Mouse (Mus musculus) midbrain, embryonic 11.5 days (tissue): ENCODE results near the gene Cdh6. TPM values are rescaled to one million over a fixed set of nuclear protein-coding genes. Genes with fewer than 3 reads are reported as not detected.

Experiments used
- ATAC-seq: fragments of 200-750 bp; cut with Nextera tagmentation; 2 replicates; pipeline ENCODE4 v1.8.0; 2017; ENCODE audit warnings: moderate TSS enrichment, moderate library complexity; ENCODE audit not compliant: low FRiP score
- DNase-seq: peaks from one replicate; pipeline ENCODE4 v3.0.0; 2015; ENCODE audit warnings: low spot score; ENCODE audit errors: missing footprints
- H3K27ac ChIP-seq: fragments of 300-500 bp; sonication (generic); 2 replicates; pipeline ENCODE4 v1.5.1; 2014; ENCODE audit warnings: low read depth, low read length
- H3K27me3 ChIP-seq: fragments of 300-500 bp; sonication (generic); 2 replicates; pipeline ENCODE4 v1.6.1; 2014; ENCODE audit warnings: mild to moderate bottlenecking, low read length, moderate library complexity, mixed read lengths; ENCODE audit not compliant: control insufficient read depth, insufficient read depth
- H3K36me3 ChIP-seq: fragments of 300-500 bp; sonication (generic); 2 replicates; pipeline ENCODE4 v1.6.1; 2014; ENCODE audit warnings: mild to moderate bottlenecking, low read length, moderate library complexity, mixed read lengths; ENCODE audit not compliant: control insufficient read depth, insufficient read depth
- H3K4me1 ChIP-seq: fragments of 300-500 bp; sonication (generic); 2 replicates; pipeline ENCODE4 v1.6.1; 2014; ENCODE audit warnings: low read length; ENCODE audit not compliant: control insufficient read depth, insufficient read depth
- H3K4me2 ChIP-seq: fragments of 300-500 bp; sonication (generic); 2 replicates; pipeline ENCODE4 v1.6.1; 2014; ENCODE audit warnings: mild to moderate bottlenecking, moderate library complexity
- H3K4me3 ChIP-seq: fragments of 300-500 bp; sonication (generic); 2 replicates; pipeline ENCODE4 v1.5.1; 2014; ENCODE audit warnings: low read depth, low read length
- H3K9ac ChIP-seq: fragments of 300-500 bp; sonication (generic); 2 replicates; pipeline ENCODE4 v1.6.1; 2014; ENCODE audit warnings: low read length
- H3K9me3 ChIP-seq: fragments of 300-500 bp; sonication (generic); 2 replicates; pipeline ENCODE4 v1.6.1; 2016; ENCODE audit warnings: low read length; ENCODE audit not compliant: control insufficient read depth
- WGBS: fragments of 180-500 bp; shearing (Covaris S2); extraction: QIAGEN DNeasy Blood & Tissue Kit; methylation state at CpG from one replicate; pipeline ENCODE4 v1.1.7; 2014; 5-methylcytosine and 5-hydroxymethylcytosine counted together
- polyA plus RNA-seq: library from polyadenylated mRNA; unstranded; fragments of >200 nt; fragmentation: Nextera tagmentation; extraction: Ambion mirVana; gene quantifications from 2 replicates; pipeline ENCODE4 v1.2.1, GENCODE M21; 2014

The Cdh6 gene
- polyA plus RNA-seq, 1 experiment from 2014 or later: 7.4 TPM

GRCm38 (mm10) chr15:13057728-13058127 lies 115.7 kb downstream of the Cdh6 start:
- Histone ChIP-seq H3K4me1 (no peaks in the 10 kb centered on the region), H3K9ac (no peak overlapping the region), H3K4me2 (no peak overlapping the region), H3K4me3 (no peak overlapping the region), H3K9me3 (no peaks in the 10 kb centered on the region), H3K27ac (no peak overlapping the region), H3K27me3 (no peaks in the 10 kb centered on the region), H3K36me3 (no peaks in the 10 kb centered on the region)
- no peak for DNase-seq
- no peak for ATAC-seq
- 85% methylated on average over 5 of the region's 5 CpGs for WGBS

- H3K9me3 ChIP-seq: no peaks in the 10 kb centered on the region
- no peak overlapping the region for H3K27ac ChIP-seq
- DNase-seq: no peak
- no peak for ATAC-seq
- no peaks in the 10 kb centered on the region for H3K27me3 ChIP-seq
- no peak overlapping the region for H3K4me3 ChIP-seq
- WGBS: 85% methylated on average over 10 of the region's 10 CpGs
- H3K9ac ChIP-seq: no peak overlapping the region
- H3K4me2 ChIP-seq: no peak overlapping the region
- H3K4me1 ChIP-seq: no peaks in the 10 kb centered on the region
- H3K36me3 ChIP-seq: no peaks in the 10 kb centered on the region
Measured at GRCm38 (mm10) chr15:13057302-13057701, 116.2 kb downstream of the Cdh6 start.

DNA sequence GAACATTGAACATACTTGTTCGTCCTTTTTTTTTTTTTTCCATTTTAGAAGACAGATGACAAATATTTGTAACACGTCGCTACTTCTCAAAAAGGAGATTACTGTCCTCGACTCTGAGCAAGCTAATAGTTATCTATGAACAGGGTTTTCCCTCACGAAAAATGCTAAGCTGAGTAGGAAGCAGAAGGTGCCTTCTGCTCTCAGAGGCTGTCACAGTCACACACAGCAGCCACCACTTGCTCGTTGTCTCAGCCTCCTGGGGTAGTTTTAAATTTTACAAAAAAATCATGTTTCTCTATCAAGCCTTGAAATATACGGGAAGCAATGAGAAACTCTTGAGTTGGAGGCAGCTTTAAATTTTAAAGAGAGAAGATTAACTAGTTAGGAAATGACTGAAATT lies 125.6 kb downstream of the Cdh6 start:
- 89% methylated on average over 7 of the region's 7 CpGs for WGBS
- no peak for DNase-seq
- Histone ChIP-seq H3K27me3 (no peaks in the 10 kb centered on the region), H3K9ac (no peak overlapping the region), H3K9me3 (no peaks in the 10 kb centered on the region), H3K4me2 (no peak overlapping the region), H3K36me3 (peaks cover 2% of the 10 kb centered on the region; the same call in 1 of the 2 replicates), H3K4me3 (no peak overlapping the region), H3K4me1 (no peaks in the 10 kb centered on the region), H3K27ac (no peak overlapping the region)
- no peak for ATAC-seq

GRCm38 (mm10) chr15:13034436-13034835 lies 139.0 kb downstream of the Cdh6 start:
- no peaks in the 10 kb centered on the region for H3K4me1 ChIP-seq
- peaks cover 1% of the 10 kb centered on the region; the same call in 1 of the 2 replicates for H3K36me3 ChIP-seq
- H3K4me3 ChIP-seq: no peak overlapping the region
- no peak for DNase-seq
- H3K9me3 ChIP-seq: no peaks in the 10 kb centered on the region
- WGBS: 79% methylated on average over 16 of the region's 16 CpGs
- H3K4me2 ChIP-seq: no peak overlapping the region
- no peak overlapping the region for H3K9ac ChIP-seq
- ATAC-seq: no peak
- H3K27me3 ChIP-seq: no peaks in the 10 kb centered on the region
- H3K27ac ChIP-seq: no peak overlapping the region

DNA sequence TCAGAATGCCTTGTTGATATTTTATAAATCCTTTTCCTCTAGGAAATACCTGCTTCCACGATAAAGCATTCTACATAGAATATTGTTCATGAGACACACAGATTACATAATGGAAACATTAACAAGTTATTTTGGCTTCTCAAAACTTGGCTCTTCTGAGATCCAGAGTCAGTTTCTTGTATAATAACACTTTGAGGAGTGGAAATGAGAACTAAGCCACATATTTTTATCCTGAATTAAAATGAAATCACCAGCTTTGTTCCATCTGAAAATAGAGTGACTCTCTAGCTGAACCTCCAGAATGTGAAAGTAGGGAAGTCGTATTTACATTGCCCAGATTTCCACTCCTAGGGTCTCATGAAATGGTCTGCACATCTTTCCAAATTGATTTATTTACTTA lies 142.8 kb downstream of the Cdh6 start:
- no peak overlapping the region for H3K4me2 ChIP-seq
- no peak overlapping the region for H3K27ac ChIP-seq
- H3K4me3 ChIP-seq: no peak overlapping the region
- no peak overlapping the region for H3K9ac ChIP-seq
- no peaks in the 10 kb centered on the region for H3K36me3 ChIP-seq
- DNase-seq (no peak), ATAC-seq (no peak)
- 91% methylated on average over 2 of the region's 2 CpGs for WGBS
- no peaks in the 10 kb centered on the region for H3K9me3 ChIP-seq
- no peaks in the 10 kb centered on the region for H3K27me3 ChIP-seq
- H3K4me1 ChIP-seq: no peaks in the 10 kb centered on the region

DNA sequence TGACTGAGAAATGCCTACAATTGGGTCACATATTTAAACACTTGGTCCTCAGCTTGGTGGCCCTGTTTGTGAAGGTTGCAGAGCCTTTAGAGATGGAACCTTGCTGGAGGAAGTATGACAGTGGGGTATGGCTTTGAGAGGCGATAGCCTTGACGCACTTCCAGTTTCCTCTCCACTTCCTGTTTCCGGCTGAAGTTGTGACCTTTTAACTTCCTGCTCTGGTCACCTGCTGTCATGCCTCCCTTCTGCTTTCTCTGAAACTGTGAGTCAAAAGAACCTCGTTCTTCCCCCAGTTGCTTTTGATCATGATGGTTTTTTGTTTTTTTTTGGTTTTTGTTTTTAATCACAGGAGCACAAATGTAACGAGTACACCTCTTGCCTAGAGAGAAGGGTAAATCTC lies 146.0 kb downstream of the Cdh6 start:
- WGBS: 79% methylated on average over 5 of the region's 5 CpGs
- ATAC-seq (no peak), DNase-seq (no peak)
- no peak overlapping the region for H3K9ac ChIP-seq
- H3K36me3 ChIP-seq: no peaks in the 10 kb centered on the region
- no peak overlapping the region for H3K4me2 ChIP-seq
- no peaks in the 10 kb centered on the region for H3K9me3 ChIP-seq
- no peak overlapping the region for H3K27ac ChIP-seq
- H3K4me1 ChIP-seq: no peaks in the 10 kb centered on the region
- no peak overlapping the region for H3K4me3 ChIP-seq
- no peaks in the 10 kb centered on the region for H3K27me3 ChIP-seq

DNA sequence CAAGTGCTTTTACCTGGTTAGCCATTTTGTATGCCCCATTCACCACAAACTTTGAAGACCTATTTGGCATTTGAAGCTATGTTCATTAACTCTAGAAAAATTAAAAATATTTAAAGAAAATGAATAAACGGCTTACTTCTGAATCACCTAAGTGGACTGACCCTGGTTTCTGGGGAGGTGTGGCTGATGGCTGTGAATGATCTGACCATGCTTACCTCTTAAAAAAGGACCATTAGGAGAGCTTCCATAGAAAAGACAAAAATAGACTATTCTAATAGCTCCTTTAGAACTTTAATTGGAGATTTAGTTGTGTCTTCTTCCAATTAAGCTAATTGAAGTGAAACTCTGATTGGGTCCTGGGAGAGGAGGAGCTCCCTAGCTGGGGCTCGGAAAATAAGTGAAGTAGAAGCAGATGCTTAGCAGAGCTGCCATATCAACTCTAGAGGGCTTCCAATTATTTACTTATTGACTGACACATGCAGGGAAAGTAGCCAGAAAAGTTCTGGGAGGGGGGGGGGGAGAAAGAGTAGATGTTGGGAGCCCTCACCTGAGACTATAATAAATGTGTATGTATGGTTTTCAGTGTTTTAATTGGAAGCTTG lies 156.6 kb downstream of the Cdh6 start:
- Histone ChIP-seq H3K9me3 (no peaks in the 10 kb centered on the region), H3K9ac (no peak overlapping the region), H3K4me2 (no peak overlapping the region), H3K4me1 (no peaks in the 10 kb centered on the region), H3K27ac (no peak overlapping the region), H3K36me3 (no peaks in the 10 kb centered on the region), H3K4me3 (no peak overlapping the region), H3K27me3 (no peaks in the 10 kb centered on the region)
- DNase-seq (no peak), ATAC-seq (no peak)
- 89% methylated on average over 2 of the region's 2 CpGs for WGBS

DNA sequence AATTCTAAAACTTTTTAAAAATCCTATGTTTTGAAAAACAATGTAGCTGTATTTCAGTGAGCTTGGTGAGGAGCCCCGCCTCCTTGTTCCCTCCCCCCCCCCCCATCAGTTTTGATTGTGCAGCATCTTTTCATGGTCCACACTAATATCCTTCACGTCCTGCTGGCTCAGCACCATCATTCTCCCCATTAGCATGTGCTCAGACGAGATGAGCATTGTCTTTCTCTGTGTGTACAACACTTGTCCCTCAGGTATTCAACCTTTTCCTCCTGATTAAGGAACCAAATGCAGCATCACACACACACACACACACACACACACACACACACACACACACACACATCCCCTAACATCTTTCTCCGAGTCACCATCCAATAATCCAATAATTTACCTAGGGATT lies 164.7 kb downstream of the Cdh6 start:
- DNase-seq (no peak), ATAC-seq (peak; percentile 52; the same call in 1 of the 2 replicates)
- Histone ChIP-seq H3K4me2 (no peak overlapping the region), H3K27me3 (no peaks in the 10 kb centered on the region), H3K4me1 (no peaks in the 10 kb centered on the region), H3K4me3 (no peak overlapping the region), H3K9me3 (no peaks in the 10 kb centered on the region), H3K9ac (no peak overlapping the region), H3K27ac (no peak overlapping the region), H3K36me3 (no peaks in the 10 kb centered on the region)
- 65% methylated on average over 4 of the region's 4 CpGs for WGBS

- 86% methylated on average over 13 of the region's 13 CpGs for WGBS
Measured at GRCm38 (mm10) chr15:13005934-13006333, 167.5 kb downstream of the Cdh6 start.

More at GRCm38 (mm10) chr15:13005934-13006333, 167.5 kb downstream of the Cdh6 start:
- no peak for DNase-seq
- Histone ChIP-seq H3K4me2 (no peak overlapping the region), H3K27ac (no peak overlapping the region), H3K27me3 (no peaks in the 10 kb centered on the region), H3K9me3 (no peaks in the 10 kb centered on the region), H3K4me1 (no peaks in the 10 kb centered on the region), H3K36me3 (no peaks in the 10 kb centered on the region), H3K9ac (no peak overlapping the region), H3K4me3 (no peak overlapping the region)
- ATAC-seq: no peak
